Mouse (Mus musculus) mouse embryonic stem cell (cell line): ENCODE data around the gene Psmb9.

Experiments
- in situ Hi-C, 2 experiments: fragments of 300-500 bp; cut with MboI; formaldehyde crosslinking; loops; 1 replicate in 1 of 2; 3 replicates in 1 of 2; pipeline ENCODE4 v1.14.3; 2019 to 2020; ENCODE audit warnings: low sequenced_read_pairs in 2 of 2, low pct_unique_long_range_greater_than_20kb in 1 of 2, mixed read lengths in 1 of 2; ENCODE audit not compliant: unreplicated experiment in 1 of 2

Psmb9 gene

DNA sequence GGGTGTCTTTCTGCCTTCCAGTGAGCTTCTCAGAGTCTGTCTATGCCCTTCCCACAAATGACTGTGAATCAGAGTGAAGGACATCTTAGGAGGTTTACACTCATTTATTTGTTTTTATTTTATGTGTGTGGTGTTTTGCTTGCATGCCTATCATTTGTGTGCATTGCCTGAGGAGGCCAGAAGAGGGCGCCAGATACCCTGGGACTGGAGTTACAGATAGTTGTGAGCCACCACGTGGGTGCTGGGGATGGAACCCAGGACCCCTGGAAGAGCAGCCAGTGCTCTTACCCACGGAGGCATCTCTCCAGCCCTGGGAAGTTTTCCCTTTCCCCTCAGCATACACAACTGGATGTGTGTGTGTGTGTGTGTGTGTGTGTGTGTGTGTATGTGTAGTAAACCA is 22.1 kb upstream of the Psmb9 start:
- in situ Hi-C loops = loop anchor here in 1 of 2 experiments (5.0 to 25.0 kb wide), 2 partner anchors 38 to 578 kb away; no protein-coding TSS in a partner anchor

DNA sequence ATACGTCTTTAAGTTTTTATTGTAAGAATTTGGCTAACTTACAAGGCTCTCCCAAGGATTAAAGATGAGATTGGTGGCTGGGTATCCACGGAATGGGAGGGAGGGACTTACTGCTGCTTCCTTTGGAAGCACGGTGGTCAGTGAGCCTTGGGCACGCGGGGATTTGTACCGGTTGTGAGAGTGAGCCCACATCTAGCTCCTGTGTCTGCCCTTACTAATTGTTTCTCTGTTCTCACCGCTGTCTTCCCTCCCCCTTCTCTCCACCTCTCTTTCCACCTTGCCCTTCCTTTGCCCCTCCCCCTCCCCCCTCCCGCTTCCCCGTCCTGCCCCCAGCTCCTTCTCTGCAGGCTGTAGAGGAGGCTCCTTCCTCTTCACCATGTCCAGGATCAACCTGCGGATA is 20.9 kb upstream of the Psmb9 start:
- in situ Hi-C loops = loop anchor here in 1 of 2 experiments (25.0 kb wide), 1 partner anchor 579 kb away; no protein-coding TSS in a partner anchor

DNA sequence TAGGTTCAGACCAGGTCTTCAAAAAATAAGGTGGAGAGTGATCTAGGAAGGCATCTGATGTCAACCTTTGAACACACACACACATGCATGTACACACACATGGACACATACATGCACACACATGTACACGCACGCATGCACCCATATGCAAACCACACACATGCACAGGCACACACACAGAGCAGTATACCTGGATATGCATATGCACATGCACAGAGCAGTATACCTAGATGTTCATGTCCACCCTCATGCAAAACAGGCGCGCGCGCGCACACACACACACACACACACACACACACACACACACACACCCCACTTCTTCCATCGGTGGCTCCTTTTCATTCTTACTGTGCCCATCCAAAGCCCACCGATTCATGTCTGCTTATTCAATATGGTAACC is 20.3 kb upstream of the Psmb9 start:
- in situ Hi-C loops = loop anchor here in 1 of 2 experiments (25.0 kb wide), 1 partner anchor 579 kb away; no protein-coding TSS in a partner anchor

DNA sequence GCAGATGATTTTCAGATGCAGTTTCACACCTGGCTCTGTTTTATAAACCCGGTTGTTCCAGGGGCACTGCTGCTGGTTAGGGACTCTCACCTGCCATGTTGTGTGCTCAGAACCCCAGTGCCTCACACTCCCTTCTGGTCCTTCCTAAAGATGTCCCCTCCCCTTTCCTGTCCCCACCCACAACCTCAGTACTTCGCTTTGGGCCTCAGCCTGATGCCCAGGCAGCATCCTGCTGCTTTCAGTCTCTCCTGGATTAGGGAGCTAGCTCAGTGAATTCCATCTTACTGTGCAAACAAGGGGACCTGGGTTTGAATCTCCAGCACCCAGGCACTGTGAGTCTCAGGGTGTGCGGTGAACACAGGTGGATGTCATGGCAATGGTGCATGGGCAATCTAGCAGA is 19.9 kb upstream of the Psmb9 start:
- in situ Hi-C loops = loop anchor here in 1 of 2 experiments (25.0 kb wide), 1 partner anchor 580 kb away; no protein-coding TSS in a partner anchor

DNA sequence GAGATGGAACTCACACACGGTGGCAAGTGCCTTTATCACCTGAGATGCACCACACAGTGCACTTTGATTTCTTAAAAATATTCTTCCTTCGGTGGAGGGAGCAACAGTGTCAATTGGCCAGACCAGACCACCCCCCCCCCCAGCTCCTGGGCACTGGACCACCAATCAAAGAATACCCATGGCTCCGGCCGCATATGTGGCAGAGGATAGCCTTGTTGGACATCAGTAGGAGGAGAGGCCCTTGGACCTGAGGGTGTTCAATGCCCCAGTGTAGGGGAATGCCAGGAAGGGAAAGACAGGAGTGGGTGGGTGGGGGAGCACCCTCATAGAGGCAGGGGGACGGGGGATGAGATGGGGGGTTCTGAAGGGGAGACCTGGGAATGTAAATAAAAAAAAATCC is 19.2 kb upstream of the Psmb9 start:
- in situ Hi-C loops = loop anchor here in 1 of 2 experiments (25.0 kb wide), 1 partner anchor 581 kb away; no protein-coding TSS in a partner anchor

DNA sequence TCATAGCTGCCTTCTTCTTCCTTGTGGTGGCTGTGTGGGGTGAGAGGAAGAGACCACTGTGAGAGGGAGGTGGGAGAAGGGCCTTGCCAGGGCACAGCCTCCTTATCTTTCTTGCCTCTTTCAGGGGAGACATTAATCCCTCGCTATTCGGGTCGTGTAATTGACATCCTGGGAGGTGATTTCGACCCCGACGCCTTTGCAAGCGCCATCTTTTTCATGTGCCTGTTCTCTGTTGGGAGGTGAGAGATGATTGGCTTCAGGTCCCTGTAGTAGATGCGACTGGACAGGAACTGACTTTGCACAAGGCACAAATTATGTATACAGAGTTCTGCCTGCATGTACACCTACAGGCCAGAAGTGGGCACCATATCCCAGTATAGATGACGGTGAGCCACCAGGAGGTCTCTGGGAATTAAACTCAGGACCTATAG is 18.2 kb upstream of the Psmb9 start:
- in situ Hi-C loops = loop anchor here in 1 of 2 experiments (25.0 kb wide), 1 partner anchor 582 kb away; no protein-coding TSS in a partner anchor

DNA sequence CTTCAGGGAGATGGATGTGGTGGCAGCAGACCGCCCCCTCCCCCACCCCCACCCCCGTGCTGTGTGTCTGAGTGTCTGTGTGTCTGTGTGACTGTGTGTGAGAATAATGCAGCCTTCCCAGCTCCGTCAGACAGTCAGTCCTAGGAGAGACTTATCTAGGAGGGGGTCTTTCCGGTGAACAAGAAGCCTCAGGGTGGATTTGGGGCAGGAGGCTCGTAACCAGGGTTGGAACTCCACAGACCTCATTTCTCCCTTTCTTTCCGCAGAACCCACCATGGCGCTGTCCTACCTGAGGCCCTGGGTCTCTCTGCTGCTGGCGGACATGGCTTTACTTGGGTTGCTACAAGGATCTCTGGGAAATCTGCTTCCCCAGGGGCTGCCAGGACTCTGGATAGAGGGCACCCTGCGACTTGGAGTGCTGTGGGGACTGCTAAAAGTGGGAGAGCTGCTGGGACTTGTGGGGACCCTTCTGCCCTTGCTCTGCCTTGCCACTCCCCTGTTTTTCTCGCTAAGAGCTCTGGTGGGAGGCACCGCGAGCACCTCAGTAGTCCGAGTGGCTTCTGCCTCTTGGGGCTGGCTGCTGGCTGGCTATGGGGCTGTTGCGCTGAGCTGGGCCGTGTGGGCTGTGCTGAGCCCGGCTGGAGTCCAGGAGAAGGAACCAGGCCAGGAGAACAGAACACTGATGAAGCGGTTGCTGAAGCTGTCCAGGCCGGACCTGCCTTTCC is 17.6 kb upstream of the Psmb9 start:
- in situ Hi-C loops = loop anchor here in 1 of 2 experiments (25.0 kb wide), 1 partner anchor 582 kb away; no protein-coding TSS in a partner anchor

DNA sequence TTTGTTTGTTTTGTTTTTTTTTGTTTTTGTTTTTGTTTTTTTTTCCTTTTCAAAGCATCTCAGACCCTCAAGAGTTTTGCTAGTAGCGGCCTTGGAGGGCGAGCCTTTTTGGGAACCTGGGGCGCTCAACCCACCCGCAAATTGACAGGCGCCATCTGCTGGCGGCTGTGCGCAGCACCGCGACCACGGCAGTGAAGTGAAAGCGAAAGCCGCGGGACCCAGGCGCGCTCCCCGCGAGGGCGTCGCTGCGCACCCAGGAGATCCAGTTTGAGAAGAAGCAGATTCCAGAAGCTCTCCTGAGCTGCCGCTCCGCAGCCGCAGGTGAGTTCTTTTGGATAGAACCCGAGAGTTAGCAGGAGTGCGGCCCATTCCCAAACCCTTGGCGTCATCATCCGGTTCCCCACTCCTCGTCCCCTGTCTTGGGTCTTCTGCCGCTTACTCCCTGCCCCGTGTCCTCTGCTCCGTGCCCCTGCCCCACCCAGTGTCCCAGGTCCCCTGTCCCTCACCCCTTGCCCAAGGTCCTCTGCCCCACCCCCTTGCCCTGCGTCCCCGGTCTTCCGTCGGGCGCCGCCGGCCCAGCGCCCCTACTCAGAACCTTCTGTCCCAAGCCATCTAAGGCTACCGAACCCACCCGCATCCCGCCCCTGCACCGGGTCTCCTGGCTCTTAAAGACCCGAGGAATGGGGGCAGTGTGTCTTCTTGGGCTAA is 16.9 kb upstream of the Psmb9 start:
- in situ Hi-C loops = loop anchor here in 1 of 2 experiments (25.0 kb wide), 1 partner anchor 583 kb away; no protein-coding TSS in a partner anchor

DNA sequence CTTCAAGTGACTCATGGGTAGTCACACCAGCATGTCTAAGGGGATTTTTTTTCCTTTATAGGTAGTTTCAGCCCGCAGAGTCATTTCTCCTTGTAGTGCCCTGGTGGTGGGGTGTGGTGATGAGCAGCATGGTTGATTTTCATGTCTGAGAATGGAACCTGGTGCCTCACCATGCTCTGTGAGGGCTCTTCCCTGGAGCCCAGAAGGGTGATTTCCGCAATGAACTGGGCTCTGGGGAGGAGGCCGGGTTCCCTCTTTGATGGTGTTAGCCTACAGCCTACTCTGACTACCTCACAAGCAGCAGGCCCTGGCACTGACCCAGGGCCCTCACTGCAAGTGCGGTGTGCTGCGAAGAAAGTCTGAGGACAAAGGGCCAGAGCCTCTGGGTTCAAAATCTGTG is 15.9 kb upstream of the Psmb9 start, which contains the start of gene Tap2:
Gene Tap2 (plus strand): TSS at position 84 of the 400 bp plus-strand sequence.
- in situ Hi-C loops = loop anchor here in 1 of 2 experiments (25.0 kb wide), 1 partner anchor 584 kb away; no protein-coding TSS in a partner anchor

DNA sequence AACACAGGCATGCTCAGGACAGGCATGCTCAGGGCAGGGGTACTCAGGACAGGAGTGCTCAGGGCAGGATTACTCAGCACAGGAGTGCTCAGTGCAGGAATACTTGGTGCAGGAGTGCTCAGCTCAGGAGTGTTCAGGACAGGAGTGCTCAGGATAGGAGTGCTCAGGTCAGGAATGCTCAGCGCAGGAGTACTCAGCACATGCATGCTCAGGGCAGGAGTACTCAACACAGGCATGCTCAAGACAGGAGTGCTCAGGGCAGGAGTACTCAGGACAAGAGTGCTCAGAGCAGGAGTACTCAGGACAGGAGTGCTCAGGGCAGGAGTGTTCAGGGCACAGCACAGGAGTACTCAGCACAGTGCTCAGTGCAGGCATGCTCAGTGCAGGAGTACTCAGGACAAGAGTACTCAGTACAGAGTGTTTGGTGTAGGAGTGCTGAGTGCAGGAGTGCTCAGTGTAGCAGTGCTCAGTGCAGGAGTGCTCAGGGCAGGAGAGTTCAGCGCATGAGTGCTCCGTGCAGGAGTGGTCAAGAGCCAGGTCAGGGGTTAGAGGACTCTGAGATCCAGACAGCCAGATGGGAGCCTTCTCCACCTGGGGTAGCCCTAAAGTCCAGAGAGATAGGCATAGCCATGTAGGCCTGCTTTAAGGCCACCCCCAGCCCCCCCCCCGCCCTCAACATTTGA is 15.3 kb upstream of the Psmb9 start:
- in situ Hi-C loops = loop anchor here in 1 of 2 experiments (25.0 kb wide), 1 partner anchor 584 kb away; no protein-coding TSS in a partner anchor

DNA sequence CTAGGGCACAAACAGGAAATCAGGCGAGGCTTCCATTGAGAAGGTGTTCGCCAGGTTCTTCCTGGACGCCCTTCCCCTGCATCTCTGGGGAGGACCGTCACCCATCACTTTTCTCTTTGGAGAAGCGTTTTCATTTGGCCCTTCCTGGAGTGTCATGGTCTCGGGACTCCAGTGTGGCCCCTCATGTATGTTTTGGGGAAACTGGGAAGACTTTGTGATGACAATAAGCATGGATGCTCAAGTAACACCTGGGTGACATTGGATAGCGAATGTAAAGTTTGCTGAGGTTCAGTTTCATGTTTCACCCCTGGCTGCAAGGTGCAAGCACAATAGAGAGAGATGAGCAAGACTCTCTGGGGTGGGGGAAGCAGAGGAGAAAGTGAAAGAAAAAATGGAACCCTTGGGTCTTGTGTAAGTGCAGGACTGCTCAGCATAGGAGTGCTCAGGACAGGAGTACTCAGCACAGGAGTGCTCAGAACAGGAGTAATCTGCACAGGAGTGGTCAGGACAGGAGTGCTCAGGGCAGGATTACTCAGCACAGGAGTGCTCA is 14.0 kb upstream of the Psmb9 start:
- in situ Hi-C loops = loop anchor here in 1 of 2 experiments (25.0 kb wide), 1 partner anchor 586 kb away; no protein-coding TSS in a partner anchor

DNA sequence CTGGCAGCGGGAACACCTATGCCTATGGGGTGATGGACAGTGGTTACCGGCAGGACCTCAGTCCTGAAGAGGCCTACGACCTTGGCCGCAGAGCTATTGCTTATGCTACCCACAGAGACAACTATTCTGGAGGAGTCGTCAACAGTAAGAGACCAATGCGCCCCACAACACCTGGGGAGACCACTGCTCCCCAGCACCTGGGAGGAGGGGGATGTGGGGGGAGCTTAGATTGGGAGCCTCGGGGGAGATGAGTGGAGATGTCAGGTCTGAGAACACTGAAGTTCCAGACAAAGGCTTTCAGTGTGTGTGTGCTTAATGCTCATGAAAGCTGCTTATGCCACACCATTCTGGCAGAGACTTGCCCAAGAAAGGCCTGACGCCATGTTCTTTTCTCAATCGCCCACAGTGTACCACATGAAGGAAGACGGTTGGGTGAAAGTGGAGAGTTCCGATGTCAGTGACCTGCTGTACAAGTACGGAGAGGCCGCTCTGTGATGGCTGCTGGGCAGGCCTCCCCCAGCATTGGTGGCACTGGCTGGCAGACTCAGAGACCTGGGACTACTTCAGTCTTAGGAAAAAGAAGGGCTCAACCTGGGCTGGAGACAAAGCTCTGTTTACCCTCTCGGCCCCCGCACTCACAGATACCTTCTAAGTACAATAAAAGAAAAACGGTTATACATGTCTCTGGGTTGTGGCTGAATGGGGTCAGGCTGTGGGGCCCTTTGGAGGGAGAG is 13.4 kb upstream of the Psmb9 start:
- in situ Hi-C loops = loop anchor here in 1 of 2 experiments (25.0 kb wide), 1 partner anchor 586 kb away; no protein-coding TSS in a partner anchor

DNA sequence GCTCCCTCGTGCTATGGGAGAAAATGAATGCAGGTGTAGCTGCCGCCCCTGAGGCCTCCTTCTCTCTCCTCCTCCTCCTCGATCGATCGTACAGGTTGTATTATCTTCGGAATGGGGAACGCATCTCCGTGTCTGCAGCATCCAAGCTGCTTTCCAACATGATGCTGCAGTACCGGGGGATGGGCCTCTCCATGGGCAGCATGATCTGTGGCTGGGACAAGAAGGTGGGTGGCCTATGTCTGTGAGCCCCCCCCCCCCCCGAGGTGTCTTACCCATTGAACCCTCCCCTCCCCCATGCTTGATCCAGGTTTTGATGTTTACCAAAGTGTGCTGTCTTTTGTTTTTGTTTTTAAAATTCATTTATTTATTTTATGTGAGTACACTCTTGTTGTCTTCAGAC is 12.5 kb upstream of the Psmb9 start:
- in situ Hi-C loops = loop anchor here in 1 of 2 experiments (25.0 kb wide), 1 partner anchor 587 kb away; no protein-coding TSS in a partner anchor

DNA sequence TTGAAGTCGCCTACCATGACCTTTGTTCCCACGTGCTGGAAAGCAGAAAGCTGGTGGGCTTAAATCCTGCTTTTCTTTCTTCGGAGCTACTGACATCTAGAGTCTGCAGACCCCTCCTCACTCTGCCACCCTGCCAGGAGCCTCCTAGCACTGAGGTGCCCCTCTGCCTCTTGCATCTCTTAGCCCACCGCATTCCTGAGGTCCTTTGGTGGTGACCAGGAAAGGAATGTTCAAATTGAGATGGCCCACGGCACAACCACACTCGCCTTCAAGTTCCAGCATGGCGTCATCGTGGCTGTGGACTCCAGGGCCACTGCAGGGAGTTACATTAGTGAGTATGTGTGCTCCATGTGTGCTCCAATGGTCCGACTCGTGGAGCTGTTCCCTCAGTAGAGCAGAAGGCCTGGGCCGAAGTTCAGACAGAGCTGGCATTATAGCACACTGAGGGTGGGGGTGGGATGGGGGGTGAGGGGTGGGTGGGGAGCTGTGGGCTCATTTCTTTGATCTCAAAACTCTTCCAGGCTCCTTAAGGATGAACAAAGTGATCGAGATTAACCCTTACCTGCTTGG is 11.6 kb upstream of the Psmb9 start:
- in situ Hi-C loops = loop anchor here in 1 of 2 experiments (10.0 kb wide), 1 partner anchor 124 kb away; no protein-coding TSS in a partner anchor

DNA sequence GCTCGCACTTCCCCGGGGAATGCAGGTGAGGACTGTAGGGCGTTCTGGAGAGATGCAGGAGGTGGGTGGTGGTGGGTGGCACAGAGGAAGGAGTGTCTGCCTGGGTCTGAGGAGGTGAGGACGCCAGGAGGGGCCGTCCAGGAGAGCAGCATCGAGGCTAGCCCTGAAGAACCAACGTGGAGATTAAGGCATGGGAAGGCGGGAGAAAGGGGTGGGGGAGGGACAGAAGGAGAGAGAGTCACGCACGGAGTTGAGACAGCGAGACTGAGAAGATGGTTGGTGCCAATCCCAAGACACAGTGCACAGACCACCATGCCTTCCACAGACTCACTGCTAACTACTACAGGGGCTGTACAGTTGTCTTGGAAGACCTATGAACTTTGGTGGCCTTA is 11.0 kb upstream of the Psmb9 start:
- in situ Hi-C loops = loop anchor here in 1 of 2 experiments (10.0 kb wide), 1 partner anchor 124 kb away; no protein-coding TSS in a partner anchor

DNA sequence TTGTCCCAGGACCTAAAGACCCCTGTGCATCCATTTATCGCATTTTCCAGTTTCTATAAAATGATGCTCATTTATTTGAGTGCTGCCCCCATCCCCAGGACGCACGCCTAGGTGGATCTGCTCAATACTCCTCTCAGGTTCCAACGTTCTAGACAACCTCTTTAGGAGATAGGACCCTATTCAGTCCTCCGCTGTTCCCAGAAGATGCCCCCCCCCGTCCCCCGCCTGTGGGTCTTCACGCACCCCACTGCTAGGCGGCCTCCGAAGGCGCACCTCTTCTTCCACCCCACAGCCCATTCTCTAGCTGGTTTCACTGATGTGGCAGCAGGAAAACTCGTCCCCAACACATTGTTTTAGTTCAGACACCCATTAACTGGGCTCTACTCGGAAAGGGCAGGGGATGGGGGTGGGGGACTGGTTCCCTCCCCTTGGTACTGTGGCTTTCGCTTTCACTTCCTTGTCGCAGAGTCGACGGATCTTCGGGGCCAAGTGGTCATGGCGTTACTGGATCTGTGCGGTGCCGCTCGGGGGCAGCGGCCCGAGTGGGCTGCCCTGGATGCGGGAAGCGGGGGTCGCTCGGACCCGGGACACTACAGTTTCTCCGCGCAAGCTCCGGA is 10.4 kb upstream of the Psmb9 start:
- in situ Hi-C loops = loop anchor here in 1 of 2 experiments (10.0 kb wide), 1 partner anchor 123 kb away; no protein-coding TSS in a partner anchor
